Mouse (Mus musculus) testis, postnatal 10 days (tissue): Measurements from ENCODE around the gene Prop1.

Experiments used
- DNase-seq: peaks from one replicate; pipeline ENCODE4 v3.0.0; 2021; ENCODE audit warnings: low spot score

The Prop1 gene

DNA sequence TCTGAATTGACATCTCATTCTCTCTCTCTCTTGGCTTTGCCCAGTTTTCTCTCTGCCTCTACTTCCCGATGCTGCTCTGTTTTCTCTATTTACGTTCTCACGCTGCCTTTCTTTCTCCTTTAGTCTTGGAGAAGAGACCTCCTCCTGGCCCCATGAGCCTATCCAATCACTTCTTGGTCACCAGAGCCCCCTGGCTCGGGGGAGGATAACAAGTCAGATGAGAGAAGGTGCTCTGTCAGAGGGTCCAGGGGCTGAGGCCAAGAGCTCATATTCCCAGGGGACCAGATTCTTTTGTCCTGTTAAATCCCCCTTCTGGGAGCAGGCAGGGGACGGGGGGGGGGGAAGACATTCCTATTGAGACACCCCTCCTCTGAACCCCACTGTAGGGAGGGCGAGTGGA, at the start of gene Prop1:
TSS of gene Prop1 (minus strand) at position 101 of the 400 bp plus-strand sequence.
- no peak for DNase-seq

DNA sequence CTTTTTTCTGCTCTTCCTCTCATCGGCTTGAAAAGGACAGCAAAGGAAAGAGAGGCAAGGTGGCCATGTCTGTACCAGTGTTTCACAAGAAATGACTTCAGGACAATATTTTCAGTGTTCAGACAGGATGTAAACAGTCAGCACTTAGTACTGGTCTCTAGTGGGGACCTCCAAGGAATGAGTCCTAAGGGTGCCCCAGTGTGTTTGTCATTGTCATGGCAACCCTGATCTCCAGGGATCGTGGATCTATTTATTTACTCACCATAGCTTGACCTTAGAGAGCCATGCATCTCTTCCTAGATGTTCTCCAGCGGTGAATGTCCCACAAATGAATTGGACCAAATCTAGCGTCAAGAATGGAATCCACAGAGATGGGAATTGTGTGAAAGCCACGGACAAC, 49.7 kb upstream of the Prop1 start, which contains the start of gene Olfr51:
TSS of gene Olfr51 (plus strand) at position 301 of the 400 bp plus-strand sequence.
- no peak for DNase-seq

DNA sequence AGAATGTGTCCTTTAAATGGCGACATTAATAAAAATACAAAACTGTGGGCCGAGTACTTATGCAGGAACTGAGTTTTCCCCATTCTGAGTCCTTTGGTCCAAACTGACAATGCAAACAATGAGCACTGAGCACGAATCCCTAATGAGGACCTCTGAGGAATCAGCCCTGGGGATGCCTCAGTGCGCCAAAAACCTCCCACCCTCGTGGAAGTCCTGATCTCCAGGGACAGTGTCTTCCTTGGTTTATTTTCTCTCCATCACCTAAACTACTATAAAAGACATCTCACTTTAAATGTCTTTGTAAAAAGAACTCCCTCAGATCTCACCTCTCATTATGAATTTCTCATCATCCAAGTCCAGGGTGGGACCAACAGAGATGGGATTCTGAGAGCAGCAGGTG, 28.1 kb upstream of the Prop1 start, which contains the start of gene Olfr1377:
TSS of gene Olfr1377 (plus strand) at position 301 of the 400 bp plus-strand sequence.
- no peak for DNase-seq

DNA sequence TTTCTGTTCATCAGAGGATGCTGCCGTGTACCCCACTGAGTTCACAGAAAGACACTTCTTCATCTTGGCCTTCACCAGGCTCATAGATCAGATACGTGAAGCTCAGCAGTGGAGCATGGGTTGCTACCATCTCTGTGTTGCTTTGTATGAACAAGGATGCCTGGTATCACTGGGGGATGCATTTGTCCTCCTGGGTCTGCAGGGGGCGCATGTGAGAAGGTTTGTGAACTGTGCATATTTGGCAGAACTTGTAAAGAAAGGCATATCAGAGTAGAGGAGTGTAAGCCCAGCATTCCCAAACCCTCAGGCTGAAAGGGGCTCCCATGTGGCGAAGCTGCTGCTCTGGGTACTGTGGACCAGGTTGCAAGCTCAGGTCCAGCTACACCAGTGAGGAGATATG, 23.7 kb upstream of the Prop1 start:
- peak; percentile 48 for DNase-seq

DNA sequence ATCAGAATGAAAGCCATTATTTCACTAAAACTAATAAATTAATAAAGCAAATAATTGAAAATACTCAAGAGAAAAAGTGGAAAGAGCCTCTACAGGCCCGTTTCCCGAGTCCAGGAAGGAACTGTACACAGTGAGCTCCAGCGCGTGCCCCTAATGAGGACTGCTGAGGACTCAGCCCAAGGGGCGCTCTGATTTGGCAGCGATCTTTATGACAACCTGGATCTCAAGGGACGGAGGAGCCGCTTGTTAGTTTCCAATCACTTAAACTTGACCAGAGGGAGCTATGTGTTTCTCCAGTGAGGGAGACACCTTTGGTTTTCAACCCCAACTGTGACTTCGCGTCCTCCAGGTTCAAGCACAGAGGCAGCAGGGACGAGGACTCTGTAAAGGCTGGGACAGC, 12.7 kb upstream of the Prop1 start, which contains the start of gene Olfr1378:
TSS of gene Olfr1378 (plus strand) at position 301 of the 400 bp plus-strand sequence.
- DNase-seq: no peak

DNA sequence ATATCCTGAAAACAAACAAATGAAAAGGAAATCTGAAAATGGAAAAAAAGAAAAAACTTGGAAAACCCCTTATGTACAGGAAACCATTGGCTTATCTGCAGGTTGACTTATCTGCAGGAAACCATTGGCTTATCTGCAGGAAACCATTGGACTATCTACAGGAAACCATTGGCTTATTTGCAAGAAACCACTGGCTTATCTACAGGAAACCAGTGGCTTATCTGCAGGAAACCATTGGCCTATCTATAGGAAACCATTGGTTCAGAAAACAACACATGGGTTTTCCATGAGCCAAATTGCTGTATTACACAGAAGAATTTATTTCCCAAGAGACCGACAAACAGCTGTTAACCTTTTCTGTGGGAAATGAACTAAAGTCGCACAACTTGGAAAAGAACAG, 11.3 kb upstream of the Prop1 start:
- no peak for DNase-seq

DNA sequence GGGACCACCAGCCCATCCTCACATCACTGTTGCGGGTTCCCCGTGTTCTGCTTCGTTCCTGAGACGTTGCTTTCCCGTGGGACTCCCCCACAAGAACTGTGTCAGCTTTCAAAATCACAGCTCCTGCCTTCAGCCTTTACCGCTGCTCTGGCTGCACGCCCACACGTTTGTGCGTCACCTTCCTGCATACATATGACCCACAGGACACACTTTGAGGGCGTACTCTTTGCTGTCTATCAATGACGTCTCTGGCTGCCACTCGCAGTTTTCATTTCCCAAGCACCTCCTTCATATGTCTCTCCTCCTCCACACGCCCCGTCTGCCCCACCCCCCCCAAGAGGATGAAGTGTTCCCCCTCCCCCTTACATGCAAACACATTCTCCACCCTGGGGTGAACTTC, 1.3 kb downstream of the Prop1 start:
- no peak for DNase-seq

DNA sequence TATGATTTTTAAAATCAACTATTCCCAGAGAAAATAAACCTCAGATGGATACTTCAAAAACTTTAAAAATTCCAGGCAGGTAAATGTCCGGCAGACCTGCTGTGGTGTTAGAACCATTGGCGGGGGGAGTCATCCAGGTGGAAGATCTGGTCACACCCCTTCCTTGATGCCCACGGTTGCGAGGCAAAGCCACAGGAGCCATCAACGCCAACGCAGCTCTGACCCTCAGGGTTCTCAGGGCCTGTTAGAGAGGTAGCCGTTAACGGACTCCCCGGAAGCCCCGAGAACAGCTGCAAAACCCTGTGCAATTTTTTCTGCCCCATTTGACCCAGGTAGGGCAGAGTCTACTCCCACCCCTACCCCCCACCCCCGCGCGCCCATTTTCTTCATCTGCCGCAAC, 10.1 kb downstream of the Prop1 start, which contains the start of gene 4933414I15Rik:
TSS of gene 4933414I15Rik (minus strand) at position 260 of the 400 bp plus-strand sequence.
- DNase-seq: no peak

DNA sequence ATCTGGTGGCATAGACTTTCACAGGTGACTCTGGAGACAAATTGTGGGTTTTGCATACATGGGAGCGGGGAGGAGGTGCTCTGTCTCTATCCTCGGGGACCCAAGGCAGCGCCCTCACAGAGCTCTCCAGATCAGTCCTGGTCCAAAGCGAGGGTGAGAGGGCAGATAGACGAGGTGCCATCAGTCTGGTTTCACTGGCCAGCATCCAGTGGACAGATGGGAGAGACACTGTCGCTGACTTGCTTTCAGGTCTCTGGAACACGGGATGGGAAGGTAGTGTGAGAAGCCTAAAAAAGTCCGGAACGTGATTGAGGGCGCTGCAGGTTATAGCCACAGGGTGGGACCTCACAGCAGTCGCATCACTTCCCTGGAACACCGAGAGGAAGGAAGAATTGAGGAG, 11.2 kb downstream of the Prop1 start:
- DNase-seq: no peak

DNA sequence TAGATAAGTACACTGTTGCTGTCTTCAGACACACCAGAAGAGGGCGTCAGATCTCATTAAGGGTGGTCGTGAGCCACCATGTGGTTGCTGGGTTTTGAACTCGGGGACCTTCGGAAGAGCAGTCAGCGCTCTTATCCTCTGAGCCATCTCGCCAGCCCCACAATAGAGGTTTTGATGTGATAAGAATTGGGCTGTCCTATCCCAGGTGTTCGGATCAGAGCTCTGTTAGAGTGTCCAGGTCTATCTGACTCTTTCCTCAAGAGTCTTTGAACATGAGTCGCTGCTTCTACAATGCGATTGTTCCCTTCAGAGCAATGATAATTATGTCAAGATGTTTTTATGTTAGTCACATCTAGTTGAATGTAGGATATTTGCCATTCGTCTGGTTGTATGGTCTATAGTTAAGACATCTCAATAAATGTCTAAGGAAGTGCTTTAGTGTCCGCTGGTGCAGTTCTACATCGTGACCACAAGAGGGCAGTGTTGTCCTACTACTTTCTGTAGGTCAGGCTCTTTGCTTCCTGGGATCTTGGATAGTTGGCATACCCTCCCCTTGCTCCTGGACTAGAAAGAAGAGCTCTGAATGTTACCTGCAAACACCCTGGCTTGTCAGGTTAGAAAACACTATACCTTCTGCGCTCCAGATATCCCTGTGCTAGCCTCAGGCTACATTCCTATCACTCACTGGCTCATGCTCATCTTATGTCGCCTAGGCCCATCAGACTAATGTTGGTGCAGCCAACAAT, 13.8 kb downstream of the Prop1 start:
- DNase-seq: no peak

DNA sequence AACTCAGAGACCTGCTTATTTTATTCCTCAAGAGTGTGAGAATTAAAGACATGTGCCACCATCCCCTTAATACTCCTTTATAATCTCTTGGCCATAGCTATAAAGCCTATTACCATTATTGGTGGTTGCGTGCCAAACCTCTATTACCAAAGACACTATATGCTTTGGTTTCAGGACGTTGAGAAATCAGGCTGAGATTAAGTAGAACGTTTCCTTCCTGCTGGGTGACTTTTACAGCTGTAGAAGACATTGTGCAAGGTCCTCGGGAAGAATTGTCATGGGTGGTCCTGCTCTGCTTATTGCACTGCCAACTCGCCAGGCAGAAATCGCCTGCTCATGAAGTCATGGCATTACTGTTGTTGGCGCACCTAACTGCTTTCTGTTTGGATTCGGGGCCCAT, 15.1 kb downstream of the Prop1 start:
- DNase-seq: no peak

DNA sequence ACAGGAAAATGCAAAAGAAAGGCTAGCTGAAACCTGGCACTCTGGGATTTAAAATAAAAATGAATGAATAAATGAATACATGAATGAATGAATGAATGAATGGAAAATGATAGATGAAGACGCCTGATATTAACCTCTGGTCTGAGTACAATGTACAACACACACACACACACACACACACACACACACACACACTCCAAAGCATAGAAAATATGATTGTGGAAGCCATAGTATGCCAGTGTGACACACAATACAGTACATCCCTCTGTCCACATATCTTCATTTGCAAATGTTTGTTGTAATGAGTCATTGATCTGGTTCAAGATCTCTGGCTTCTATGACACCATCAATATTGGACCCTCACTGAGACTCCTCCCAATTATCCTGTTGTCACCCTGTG, 21.5 kb downstream of the Prop1 start:
- no peak for DNase-seq

DNA sequence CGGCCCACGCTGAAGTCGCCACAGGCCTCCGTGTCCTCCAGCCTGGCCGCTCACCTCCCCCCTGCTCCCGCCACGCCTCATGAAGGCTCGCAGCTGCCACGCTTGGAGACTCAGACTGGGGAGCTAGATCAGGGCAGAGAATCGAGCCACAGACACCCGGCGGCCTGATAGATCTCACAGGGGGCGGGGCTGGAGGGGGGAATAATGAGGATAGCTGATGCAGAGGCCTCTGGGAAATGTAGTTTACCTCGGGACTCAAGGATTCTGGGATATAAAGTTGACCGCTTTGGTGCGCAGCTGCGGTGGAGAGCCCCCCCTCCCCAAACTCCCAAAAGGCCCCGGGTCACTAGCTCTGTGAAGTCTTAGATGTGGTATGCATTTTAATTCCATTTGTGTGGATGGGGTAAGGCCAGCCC, 22.1 kb downstream of the Prop1 start, which contains the start of gene Zfp354b:
TSS of gene Zfp354b (minus strand) at position 183 of the 416 bp plus-strand sequence.
- peak; percentile 86 for DNase-seq

DNA sequence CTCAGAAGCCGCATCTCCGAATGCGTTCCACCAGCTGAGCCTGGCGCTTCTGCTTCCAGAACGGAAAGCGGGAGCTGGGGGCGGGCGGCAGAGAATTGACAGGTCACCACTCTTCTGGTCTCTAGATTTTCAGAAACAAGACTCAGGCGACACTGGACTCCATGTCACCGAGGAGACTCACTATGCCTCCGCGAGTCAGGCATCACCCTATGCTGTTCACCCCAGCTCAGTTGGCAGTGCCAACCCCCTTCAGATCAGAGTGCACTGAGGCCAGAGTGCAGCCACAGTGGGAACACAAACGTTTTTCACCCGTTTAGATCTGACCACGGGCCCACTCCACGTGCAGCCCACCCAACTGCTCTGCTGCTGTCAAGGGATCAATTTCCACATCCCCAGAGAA, 22.5 kb downstream of the Prop1 start:
- no peak for DNase-seq

DNA sequence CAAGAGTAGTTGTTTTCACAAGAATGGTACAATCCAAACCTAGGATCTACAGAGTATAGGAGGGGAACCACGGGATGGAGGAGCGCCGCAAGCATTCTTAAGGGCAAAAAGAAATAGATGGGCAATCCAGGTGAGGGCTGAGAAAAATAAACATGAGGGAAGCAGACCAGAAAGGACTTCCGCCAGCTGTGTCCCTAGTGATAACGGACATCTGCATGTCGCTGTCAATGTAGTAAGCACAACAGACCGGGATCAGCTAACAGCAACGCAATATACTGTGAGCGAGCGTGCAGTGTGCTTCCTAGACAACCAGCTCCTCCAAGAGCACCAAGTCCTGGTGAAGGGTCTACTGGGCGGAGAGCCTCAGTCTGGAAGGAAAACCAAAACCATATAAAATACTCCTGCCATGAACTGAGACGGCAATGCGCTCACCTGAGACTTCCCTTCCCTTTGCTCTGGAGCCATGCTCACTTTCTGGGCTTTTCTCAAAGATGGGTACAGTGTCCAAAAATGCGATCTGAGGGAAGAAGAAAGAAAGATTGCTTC, 23.0 kb downstream of the Prop1 start:
- DNase-seq: no peak

DNA sequence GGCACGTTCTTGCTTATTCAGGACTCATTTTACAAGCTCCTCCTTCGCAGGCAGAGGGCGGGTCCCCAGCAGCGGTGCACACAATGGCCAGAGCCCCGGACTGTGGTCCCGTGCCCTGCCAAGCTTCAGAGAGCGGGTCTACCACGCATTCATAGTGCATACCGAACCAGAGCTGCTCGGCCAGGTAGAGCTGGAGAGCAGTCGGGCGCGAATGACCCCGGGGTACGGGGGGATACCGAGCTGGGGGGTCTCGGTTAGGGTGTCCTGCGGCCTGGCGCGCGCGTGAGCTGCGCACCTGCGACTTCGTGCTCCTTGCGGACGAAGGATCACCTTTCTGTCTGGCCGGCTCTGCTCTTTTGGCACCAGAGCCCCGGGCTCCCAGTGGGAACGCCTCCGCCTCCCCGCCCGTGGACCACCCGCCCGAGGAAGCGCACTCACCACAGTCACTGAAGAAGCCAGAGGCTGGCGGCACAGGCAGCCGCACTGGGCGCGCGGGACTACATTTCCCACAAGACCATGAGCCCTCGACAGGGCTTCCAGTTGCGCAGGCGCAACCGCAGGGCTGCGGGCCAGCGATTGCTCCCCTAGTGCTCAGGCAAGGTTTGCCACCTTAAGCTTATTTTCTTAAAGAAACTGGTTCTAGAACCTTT, 37.8 kb downstream of the Prop1 start, which contains the start of gene Zfp2:
TSS of gene Zfp2 (minus strand) at position 495 of the 650 bp plus-strand sequence.
- peak; percentile 92 for DNase-seq

DNA sequence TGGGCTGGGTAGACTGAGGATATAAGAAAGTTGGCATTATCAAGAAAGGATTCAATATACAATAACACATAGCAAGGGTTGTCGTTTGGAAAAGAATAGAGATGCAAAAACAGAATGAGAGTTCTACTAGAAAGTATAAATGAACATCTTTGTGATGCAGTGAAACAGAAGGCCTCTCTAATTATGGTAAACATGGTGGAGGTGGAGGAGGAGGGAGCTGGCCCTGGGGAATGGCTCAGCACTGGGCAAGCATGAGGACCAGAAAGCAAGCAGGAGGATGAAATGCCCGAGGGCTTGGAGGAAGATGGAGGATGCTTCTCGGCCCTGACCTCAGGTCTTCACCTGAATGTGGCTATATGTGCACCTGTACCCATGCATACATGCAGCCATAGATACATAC, 39.1 kb downstream of the Prop1 start:
- DNase-seq: no peak

DNA sequence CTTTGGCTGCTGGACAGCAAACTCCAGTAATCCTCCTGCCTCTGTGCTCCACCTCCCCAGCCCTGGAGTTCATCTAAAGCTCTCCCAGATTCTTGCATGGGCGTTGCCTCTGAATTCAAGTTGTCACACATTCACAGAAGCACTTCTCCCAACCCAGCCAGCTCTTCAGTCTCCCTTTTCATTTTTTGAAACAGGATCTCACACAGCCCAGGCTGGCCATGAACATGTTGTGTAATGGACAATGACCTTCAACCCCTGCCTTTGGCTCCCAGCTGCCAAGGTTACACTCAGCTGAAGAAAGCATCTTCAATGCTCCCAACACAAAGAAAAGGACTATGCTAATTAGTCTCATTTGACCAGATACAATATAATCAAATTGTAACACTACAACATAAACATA, 40.3 kb downstream of the Prop1 start:
- DNase-seq: no peak

DNA sequence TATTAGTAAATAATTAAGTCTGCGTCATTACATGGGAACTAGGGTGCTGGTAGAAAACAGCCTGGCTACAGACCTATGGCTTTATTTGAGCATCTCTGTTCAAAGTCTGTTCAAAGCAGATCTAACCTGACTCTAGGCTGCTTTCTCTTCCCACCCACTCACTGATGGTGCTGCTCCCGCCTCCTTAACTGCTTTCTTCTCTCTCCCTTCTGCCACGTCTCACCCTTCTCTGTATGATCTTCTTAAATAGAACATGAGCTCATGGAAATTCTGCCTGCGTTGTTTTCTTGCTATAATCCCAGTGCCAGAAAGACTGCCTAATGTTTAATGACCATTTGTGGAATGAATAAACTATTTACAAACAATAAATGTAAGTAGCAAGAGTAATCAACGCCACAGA, 45.4 kb downstream of the Prop1 start:
- DNase-seq: no peak
